Mouse (Mus musculus): ENCODE results near the gene Olfr1341.

Gene Olfr1341

DNA sequence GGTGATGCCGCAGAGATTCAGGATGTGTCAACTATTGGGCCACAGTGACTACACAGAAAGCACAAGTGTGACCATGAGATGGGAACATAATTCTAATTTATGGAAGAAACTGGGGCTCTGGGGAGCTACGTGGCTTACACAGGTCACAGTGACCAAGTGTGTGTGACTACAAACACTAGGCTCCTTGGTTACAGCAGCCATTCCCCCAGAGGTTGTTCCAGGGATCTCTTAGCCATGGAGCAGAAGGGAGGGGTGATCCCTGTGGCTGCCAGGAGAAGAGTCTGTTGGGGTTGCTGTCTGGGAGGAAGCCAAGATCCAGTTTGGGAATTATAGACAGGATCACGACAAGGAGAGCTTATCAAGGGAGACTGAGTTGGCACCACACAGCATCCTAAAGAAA lies at the start of gene Olfr1341:
Olfr1341 (plus strand) TSS at position 301 of the 400 bp plus-strand sequence.
- in situ Hi-C loops (cut with MboI): no loop called here

DNA sequence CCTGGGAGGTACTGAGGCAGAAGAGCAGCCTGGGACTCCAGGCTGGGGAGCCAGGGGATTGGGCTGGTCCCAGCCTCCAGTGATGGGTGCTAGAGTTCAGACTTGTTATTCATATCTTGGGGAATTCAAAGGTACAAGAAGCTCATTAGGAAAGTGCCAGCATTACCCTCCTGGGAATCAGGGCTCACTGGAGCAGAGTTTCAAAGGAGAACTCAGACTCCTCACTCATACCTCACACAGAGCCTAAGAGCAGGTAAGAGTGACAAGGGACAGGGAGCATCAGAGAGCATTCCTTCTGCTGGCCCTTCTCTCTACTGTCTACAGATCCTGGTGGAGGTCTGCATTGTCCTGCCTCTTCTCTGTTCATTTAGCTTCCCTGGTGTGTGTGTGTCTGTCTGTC lies 44.7 kb upstream of the Olfr1341 start, which contains the start of gene Olfr62:
Olfr62 (plus strand) TSS at position 301 of the 400 bp plus-strand sequence.
- in situ Hi-C loops (cut with MboI): no loop called here

DNA sequence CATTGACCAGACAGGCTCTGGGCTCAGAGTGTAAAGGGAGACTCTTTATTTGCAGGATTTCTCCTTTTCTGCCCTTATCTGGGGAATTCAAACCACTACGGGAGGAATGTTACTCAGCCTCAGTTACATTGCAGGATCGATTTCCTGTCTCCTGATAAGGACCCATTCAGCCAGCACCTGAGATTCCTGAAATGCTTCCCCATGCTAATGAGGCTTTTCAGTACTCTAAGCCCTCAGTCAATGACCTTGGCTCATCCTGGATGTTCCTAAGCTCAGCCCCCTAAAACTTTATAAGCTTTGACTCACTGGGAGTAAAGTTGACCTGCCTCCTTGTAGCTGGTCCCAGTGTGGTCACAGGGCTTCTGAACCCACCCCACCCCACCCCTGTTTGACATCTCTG lies 16.2 kb upstream of the Olfr1341 start:
- in situ Hi-C loops (cut with MboI): no loop called here

DNA sequence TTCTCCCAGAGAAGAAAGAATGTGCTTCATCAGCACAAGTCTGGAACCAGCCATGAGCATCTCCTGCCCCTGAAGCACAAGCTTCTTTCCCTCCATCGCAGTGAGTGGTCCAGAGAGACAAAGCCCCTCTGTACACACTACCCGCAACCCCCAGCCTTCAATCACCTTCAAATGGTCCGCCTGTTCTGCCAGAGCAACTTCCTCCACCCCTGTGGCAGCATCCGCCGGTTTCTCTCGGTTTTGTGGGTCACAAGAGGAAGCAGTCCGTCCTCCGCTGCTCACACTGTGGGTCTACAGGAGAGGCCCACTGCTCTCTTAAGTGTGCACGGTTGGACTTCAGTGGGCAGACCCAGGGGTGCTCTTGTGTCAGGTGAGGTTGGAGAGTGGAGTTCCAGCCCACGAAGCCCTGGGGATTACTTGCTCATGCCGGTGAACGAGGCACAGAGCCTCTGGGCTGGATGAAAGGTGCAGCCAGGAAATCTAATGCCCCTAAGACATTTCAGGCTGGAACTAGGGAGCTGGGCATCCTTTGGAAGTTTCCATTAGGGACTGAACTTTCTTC lies 10.8 kb upstream of the Olfr1341 start, which contains the start of gene Olfr1342:
Olfr1342 (minus strand) TSS at position 345 of the 562 bp plus-strand sequence.
- in situ Hi-C loops (cut with MboI): no loop called here

DNA sequence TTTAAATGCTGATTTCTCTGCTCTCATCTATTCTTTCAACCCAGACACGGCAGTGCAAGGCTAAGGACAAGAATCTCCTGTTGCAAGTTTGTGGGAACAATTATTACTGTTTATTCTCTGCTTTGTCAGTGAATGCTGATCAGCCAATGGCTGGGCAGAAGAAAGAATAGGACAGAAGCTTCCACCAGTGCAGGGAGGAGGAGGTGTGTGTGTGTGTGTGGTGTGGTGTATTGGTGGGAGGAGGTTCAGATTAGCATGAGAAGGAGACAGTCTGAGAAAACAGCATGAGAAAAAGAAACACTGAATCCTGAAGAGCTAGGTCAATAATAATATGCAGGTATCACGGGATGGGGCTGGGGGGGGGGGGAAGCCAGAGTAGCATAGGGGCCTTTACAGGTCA lies 9.5 kb upstream of the Olfr1341 start:
- in situ Hi-C loops (cut with MboI): no loop called here

DNA sequence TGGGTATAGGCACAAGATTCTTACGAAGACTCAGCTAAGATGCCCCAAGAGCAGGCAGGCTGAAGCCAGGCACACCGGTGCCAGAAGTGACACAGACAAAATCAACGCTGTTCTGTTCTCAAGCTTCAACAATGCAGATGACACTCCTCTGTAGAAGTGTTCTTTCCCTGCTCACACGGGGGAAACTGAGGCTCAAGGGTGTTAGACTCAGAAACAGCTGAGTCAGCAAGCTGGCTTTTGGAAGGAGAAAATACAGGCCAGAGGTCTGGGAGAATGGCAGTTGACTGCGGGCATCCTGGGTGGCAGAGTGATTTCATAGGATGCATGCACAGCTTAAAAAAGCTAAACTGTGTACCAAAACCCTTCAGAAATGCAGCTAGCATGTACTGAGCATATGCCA lies 4.8 kb downstream of the Olfr1341 start:
- in situ Hi-C loops (cut with MboI): no loop called here

DNA sequence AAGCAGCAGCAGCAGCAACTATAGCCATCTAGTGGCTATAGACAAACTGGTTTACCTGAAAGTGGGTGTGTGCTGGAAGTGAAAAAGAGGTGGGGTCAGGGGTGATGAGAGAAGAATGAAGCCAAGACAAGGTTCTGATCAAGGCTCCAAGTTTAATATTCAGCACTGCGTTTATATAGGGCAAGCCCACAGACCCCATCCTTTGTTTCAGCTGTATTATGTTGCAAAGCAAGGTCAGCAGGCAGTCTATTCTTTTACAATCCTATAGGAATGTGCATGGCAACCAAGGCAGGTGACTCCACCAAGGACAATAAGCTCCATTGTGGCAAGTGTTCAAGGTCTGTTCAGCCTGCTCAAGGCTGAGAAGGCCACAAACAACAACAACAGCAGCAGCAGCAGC lies 8.3 kb downstream of the Olfr1341 start:
- in situ Hi-C loops (cut with MboI): no loop called here

DNA sequence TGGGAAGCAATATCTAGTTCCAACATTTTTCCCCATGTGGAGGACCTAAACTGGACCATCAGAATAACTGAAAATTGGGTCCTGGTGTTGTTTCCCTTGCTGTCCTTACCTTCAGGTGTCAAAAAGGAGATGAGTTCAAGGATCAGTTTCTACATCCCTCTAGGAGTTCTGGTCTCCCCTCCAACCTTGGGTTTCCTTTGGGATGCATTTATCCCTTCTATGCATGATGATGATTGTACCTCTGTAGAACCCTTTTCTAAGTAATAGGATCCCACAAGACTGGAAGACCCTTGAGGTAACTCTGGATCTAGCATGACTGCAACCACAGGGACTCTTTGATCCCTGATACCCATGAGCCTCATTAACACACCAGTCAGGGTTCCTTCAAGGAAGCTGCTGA lies 16.5 kb downstream of the Olfr1341 start, which contains the start of gene Olfr1340:
Olfr1340 (plus strand) TSS at position 301 of the 400 bp plus-strand sequence.
- in situ Hi-C loops (cut with MboI): no loop called here

DNA sequence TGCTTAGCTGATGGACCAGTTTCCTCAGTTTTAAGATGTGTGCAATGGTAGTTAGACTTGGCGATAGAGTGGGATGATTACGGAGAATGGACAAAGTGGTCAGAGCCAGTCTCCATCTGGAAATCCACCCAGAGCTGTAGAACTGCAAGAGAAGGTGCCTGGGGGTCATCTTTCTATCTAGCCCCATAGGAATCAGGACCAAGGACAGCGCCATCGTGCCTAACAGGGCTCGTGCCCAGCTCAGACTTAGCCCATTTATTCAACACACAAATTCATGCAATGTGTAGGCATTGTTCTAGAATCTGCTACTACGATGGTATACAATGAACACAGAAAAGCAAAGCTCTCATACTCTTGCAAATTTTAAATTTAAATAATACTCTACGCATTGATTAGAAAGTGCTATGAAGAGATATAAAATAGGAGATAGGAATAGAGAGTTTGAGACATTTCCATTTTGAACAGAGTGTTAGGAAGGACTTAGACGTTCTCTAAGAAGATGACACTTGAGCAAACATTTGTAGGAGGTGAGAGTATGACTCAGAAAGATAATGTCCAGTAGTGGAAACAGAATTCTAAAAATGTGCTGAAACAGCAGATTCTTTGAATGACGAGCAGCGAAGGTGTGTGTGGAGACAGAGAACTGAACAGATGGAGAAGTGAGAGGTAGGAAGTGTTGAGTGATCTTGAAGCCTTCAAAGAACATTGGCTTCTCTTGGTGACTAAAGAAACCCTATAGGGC lies 18.6 kb downstream of the Olfr1341 start:
- in situ Hi-C loops (cut with MboI): no loop called here

DNA sequence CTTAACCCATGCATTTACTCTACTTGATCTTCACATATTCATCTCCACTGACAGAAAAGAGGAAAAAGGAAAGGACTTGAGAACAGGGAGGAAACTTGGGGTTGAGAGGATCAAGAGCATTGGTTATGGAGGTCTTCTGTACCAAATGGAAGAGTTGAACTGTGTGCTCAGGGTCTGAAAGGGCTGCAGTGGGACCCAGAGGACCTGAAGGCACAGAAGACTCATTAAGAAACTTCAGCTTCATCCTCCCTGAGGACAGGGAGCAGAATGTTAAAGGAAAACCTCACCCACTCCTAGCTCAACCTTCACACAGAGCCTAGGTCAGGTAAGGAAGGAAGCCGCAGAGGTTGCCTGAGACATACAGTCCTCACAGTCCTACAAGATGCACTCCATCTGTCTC lies 28.6 kb downstream of the Olfr1341 start, which contains the start of gene Olfr1339:
Olfr1339 (plus strand) TSS at position 301 of the 400 bp plus-strand sequence.
- in situ Hi-C loops (cut with MboI): no loop called here

DNA sequence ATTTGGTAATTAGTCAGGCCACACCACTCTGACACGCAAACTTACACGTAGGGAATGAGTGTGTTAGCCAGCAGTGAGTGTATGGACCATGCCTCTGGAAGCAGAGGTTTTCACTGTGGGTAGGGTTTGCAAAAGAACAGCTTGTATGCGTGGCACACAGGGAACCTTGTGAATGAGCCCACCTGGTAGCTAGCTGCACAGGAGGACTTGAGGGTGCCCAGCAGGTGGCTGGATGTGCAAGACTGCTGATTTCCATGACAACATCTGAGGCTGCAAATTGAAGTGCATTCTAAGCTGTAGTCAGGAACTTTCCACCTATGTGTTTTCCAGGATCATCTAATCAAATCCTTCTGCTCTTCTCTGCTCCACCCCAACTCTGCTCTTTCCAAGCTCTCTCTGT lies 36.3 kb downstream of the Olfr1341 start:
- in situ Hi-C loops (cut with MboI): no loop called here

DNA sequence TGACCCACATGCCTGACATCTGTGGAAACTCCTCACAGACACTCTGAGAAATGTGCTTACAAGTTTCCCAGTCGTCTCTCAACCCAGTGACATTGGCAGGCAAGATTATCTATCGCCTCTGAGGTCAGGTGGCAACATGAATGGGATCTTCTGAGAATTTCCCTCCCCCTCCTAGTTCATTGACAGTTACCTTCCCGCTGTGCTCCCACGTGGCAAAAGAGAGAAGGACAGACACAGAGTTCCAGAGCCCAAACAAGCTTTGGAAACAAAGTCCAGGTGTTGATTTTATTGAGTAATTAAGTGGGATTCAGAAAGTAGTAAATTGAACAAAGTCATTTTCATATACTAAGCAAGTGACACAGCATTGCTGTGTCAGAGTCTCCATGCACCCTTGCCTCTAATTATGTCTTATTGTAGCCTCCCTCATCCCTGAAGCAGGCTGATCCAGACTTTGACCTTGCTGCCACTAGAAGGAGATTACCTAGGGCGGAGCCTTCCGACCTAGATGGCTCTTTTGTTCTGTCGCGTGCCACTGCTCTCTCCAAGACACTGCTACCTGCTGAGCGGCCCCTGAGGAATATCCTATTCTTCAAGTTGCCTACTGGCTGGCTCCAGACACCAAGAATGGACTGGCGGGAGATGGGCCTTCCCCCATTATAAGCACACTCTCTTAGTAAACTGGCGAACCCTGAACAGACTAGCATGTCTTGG lies 37.8 kb downstream of the Olfr1341 start:
- in situ Hi-C loops (cut with MboI): no loop called here

DNA sequence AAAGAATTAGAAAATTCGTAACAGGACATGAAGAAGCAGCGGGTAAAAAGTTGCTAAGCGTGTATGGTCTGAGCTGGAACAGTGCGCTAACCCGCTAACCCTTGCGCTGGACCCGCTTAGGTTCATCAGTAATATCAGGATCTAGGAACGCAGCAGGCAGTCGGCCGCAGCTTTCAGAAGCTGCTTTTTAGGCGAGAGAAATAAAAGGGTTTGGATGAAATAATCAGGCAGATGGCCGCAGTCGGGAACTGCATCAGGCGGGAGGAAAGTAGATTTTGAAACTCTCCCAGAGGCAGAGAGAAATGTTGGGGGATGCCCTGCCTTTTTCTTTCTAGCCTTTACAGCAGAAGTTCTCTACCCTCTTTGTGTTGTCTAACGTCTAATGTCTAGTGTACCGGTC lies 38.6 kb downstream of the Olfr1341 start:
- in situ Hi-C loops (cut with MboI): no loop called here

DNA sequence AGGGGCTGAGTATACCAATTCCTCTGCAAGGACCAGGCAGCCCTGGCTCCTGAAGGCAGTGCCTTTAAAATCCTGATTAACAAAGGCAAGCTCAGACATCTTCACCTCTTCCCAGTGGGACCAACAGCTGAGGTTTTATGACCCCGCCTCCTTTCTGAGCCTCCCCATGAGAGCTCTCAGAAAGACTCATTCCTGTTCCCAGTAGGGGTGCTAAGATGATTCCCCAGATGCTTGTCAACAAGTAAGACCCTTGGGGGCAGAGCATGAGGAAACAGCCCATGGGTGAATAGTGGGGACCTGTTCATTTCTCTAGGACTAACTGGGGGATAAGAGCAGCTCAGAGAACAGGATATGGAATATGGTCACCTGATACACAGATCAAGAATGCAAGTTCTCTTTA lies 55.3 kb downstream of the Olfr1341 start, which contains the start of gene Olfr1338:
Olfr1338 (minus strand) TSS at position 101 of the 400 bp plus-strand sequence.
- in situ Hi-C loops (cut with MboI): no loop called here
